Comparison of ENCODE assay signal across 8 mouse cellular contexts in genomic region chr2:38950281-38950719, GRCm38 (mm10). TPM values are rescaled to one million over a fixed set of nuclear protein-coding genes. Genes with fewer than 3 reads are reported as not detected.
DNase-seq lines count a peak whose midpoint lies in the region; TF ChIP-seq lines count a peak whose summit lies in the region.

No protein-coding gene starts in this region.

- intact Hi-C loops in heart, postnatal 25 days (cut with DNase I) = no loop called here

- DNase-seq in Muller cell, postnatal 12 days (ENCODE audit: inconsistent ontology term) = peak; percentile 97
- DNase-seq in brain, embryonic 14.5 days (ENCODE audit: low read depth) = peak; percentile 95
- DNase-seq in frontal cortex, adult 2 months (ENCODE audit: extremely low spot score in 1 of 2, low spot score in 1 of 2) = peak; percentile 73 to 85
- DNase-seq in heart, postnatal 25 days (ENCODE audit: low spot score) = peak; percentile 78
- DNase-seq in layer of hippocampus, postnatal 14 days (ENCODE audit: low spot score in 2 of 2) = peak; percentile 78 to 88
- peak; percentile 96 for DNase-seq in lung, postnatal 10 days
- DNase-seq in spleen, adult 12 weeks (ENCODE audit: low spot score) = peak; percentile 46
- DNase-seq in yolk sac, embryonic 10.5 days (ENCODE audit: low spot score) = no peak

- no peak for TF ChIP-seq CTCF in brain, embryonic 14.5 days (IDR thresholded peaks at IDR 0.05; ENCODE audit: borderline replicate concordance, extremely low read depth, insufficient read depth, insufficient read length)

- TF ChIP-seq POLR2A in brain, embryonic 14.5 days (IDR thresholded peaks at IDR 0.05; ENCODE audit: borderline replicate concordance, extremely low read depth, insufficient read depth, insufficient read length, poor library complexity, severe bottlenecking) = no peak

RNA-seq across cellular contexts. Expression of gene Olfml2a, which starts 18.5 kb away (rescaled TPM):
- 2.0 and 5.6 TPM in 2 replicates for polyA plus RNA-seq in brain, embryonic 14.5 days (2012; rRNA removed)
- 2.8 and 3.3 TPM in 2 replicates for polyA plus RNA-seq in frontal cortex, adult 2 months (2012; rRNA removed)
- 1 to 10 TPM; 5.2 to 6.3 TPM for total RNA-seq in heart, postnatal 25 days (2021)
- total RNA-seq in layer of hippocampus, postnatal 14 days (2021) = 1 to 10 TPM; 2.7 to 3.5 TPM

RNA-seq across cellular contexts. Expression of gene Nr6a1, which starts 22.8 kb away (rescaled TPM):
- 4.1 and 5.6 TPM in 2 replicates for polyA plus RNA-seq in brain, embryonic 14.5 days (2012; rRNA removed)
- 5.0 and 5.8 TPM in 2 replicates for polyA plus RNA-seq in frontal cortex, adult 2 months (2012; rRNA removed)
- total RNA-seq in heart, postnatal 25 days (2021) = 1 to 10 TPM; 1.1 TPM
- 1 to 10 TPM; 4.2 to 6.0 TPM for total RNA-seq in layer of hippocampus, postnatal 14 days (2021)

RNA-seq across cellular contexts. Expression of gene Wdr38, which starts 47.0 kb away (rescaled TPM):
- 1.2 and 1.4 TPM in 2 replicates for polyA plus RNA-seq in brain, embryonic 14.5 days (2012; rRNA removed)
- polyA plus RNA-seq in frontal cortex, adult 2 months (2012; rRNA removed) = 1.00 and 1.3 TPM in 2 replicates
- total RNA-seq in heart, postnatal 25 days (2021) = under 1 TPM; 0.08 TPM
- under 1 TPM; 0.36 to 0.55 TPM for total RNA-seq in layer of hippocampus, postnatal 14 days (2021)

RNA-seq across cellular contexts. Expression of gene Arpc5l, which starts 54.8 kb away (rescaled TPM):
- 69.9 and 74.3 TPM in 2 replicates for polyA plus RNA-seq in brain, embryonic 14.5 days (2012; rRNA removed)
- polyA plus RNA-seq in frontal cortex, adult 2 months (2012; rRNA removed) = 110 and 113 TPM in 2 replicates
- 10 to 100 TPM; 81.8 to 87.5 TPM for total RNA-seq in heart, postnatal 25 days (2021)
- 10 to 100 TPM; 85.7 to 95.2 TPM for total RNA-seq in layer of hippocampus, postnatal 14 days (2021)

RNA-seq across cellular contexts. Expression of gene Rpl35, which starts 55.1 kb away (rescaled TPM):
- polyA plus RNA-seq in brain, embryonic 14.5 days (2012; rRNA removed) = 432 and 443 TPM in 2 replicates
- polyA plus RNA-seq in frontal cortex, adult 2 months (2012; rRNA removed) = 260 and 302 TPM in 2 replicates
- total RNA-seq in heart, postnatal 25 days (2021) = 100 to 1,000 TPM; 298 to 299 TPM
- 100 to 1,000 TPM; 246 to 254 TPM for total RNA-seq in layer of hippocampus, postnatal 14 days (2021)
